Mouse (Mus musculus): ENCODE measurements around the gene Dnah8.

- TF ChIP-seq CTCF (IDR thresholded peaks at IDR 0.05; ENCODE audit: borderline replicate concordance, insufficient read depth, low read depth, low read length): no peak
- TF ChIP-seq POLR2A (IDR thresholded peaks at IDR 0.05; ENCODE audit: borderline replicate concordance, insufficient read depth, low read length): no peak
Measured at GRCm38 (mm10) chr17:30840046-30840445, 215.9 kb downstream of the Dnah8 start.
